Mouse (Mus musculus) lung, postnatal 0 days (tissue): ENCODE data around the gene Nox4. TPM values are rescaled to one million over a fixed set of nuclear protein-coding genes. Genes with fewer than 3 reads are reported as not detected.

ENCODE experiments used
- ATAC-seq: fragments of 200-750 bp; cut with Nextera tagmentation; 2 replicates; pipeline ENCODE4 v1.8.0; 2017; ENCODE audit warnings: moderate library complexity
- DNase-seq: peaks from one replicate; pipeline ENCODE4 v3.0.0-alpha.2; 2016; ENCODE audit warnings: low spot score
- H3K27ac ChIP-seq: fragments of 300-500 bp; sonication (generic); 2 replicates; pipeline ENCODE4 v1.5.1; 2014; ENCODE audit warnings: antibody characterized with exemption, mild to moderate bottlenecking, low read length, mixed read lengths
- H3K27me3 ChIP-seq: fragments of 300-500 bp; sonication (generic); replicated peaks from 2 replicates; pipeline ENCODE4 v1.6.1; 2014; ENCODE audit warnings: low read length, mixed read lengths; ENCODE audit not compliant: insufficient read depth
- H3K36me3 ChIP-seq: fragments of 300-500 bp; sonication (generic); 2 replicates; pipeline ENCODE4 v1.6.1; 2014; ENCODE audit warnings: low read length, mixed read lengths; ENCODE audit not compliant: insufficient read depth
- H3K4me1 ChIP-seq: fragments of 300-500 bp; sonication (generic); 2 replicates; pipeline ENCODE4 v1.6.1; 2014; ENCODE audit warnings: antibody characterized with exemption, low read depth, low read length, mixed read lengths; ENCODE audit not compliant: insufficient read depth
- H3K4me2 ChIP-seq: fragments of 300-500 bp; sonication (generic); replicated peaks from 2 replicates; pipeline ENCODE4 v1.6.1; 2014; ENCODE audit warnings: low read depth, mild to moderate bottlenecking, low read length, moderate library complexity, mixed read lengths
- H3K4me3 ChIP-seq: fragments of 300-500 bp; sonication (generic); 2 replicates; pipeline ENCODE4 v1.5.1; 2014; ENCODE audit warnings: low read depth, low read length
- H3K9ac ChIP-seq: fragments of 300-500 bp; sonication (generic); replicated peaks from 2 replicates; pipeline ENCODE4 v1.6.1; 2014; ENCODE audit warnings: low read depth, mild to moderate bottlenecking
- H3K9me3 ChIP-seq: fragments of 300-500 bp; sonication (generic); 2 replicates; pipeline ENCODE4 v1.6.1; 2016; ENCODE audit warnings: low read length, mixed read lengths
- CTCF ChIP-seq: IDR thresholded peaks from 2 replicates; pipeline ENCODE4 v1.5.1; 2016; ENCODE audit warnings: antibody characterized with exemption, mild to moderate bottlenecking
- EP300 ChIP-seq: IDR thresholded peaks from 2 replicates; pipeline ENCODE4 v1.6.1; 2016; ENCODE audit warnings: antibody characterized with exemption, mild to moderate bottlenecking, control low read depth
- WGBS: fragments of 180-500 bp; shearing (Covaris S2); extraction: QIAGEN DNeasy Blood & Tissue Kit; methylation state at CpG from one replicate; pipeline ENCODE4 v1.1.7; 2014; 5-methylcytosine and 5-hydroxymethylcytosine counted together
- polyA plus RNA-seq: library from polyadenylated mRNA; unstranded; fragments of >200 nt; fragmentation: Nextera tagmentation; extraction: Ambion mirVana; gene quantifications from 2 replicates; pipeline ENCODE4 v1.2.1, GENCODE M21; 2015

The Nox4 gene
- polyA plus RNA-seq, 1 experiment from 2014 or later: 13.9 TPM

GRCm38 (mm10) chr7:87367834-87368233 lies 121.9 kb downstream of the Nox4 start:
- no peak; the same call in 1 of the 2 replicates for ATAC-seq

GRCm38 (mm10) chr7:87369131-87369530 lies 123.2 kb downstream of the Nox4 start:
- peak; percentile 33 for ATAC-seq
- H3K27ac ChIP-seq: no peak overlapping the region
- no peak for TF ChIP-seq CTCF
- peak; percentile 31; the same call in 1 of the 2 replicates for TF ChIP-seq EP300
- H3K9ac ChIP-seq: no peak overlapping the region
- no peaks in the 10 kb centered on the region for H3K9me3 ChIP-seq
- H3K4me1 ChIP-seq: no peaks in the 10 kb centered on the region
- H3K36me3 ChIP-seq: no peaks in the 10 kb centered on the region
- DNase-seq: peak; percentile 70
- H3K4me3 ChIP-seq: no peak overlapping the region
- WGBS: 57% methylated on average over 1 of the region's 1 CpGs
- H3K4me2 ChIP-seq: no peak overlapping the region
- H3K27me3 ChIP-seq: no peaks in the 10 kb centered on the region

More at GRCm38 (mm10) chr7:87367834-87368233, 121.9 kb downstream of the Nox4 start:
- TF ChIP-seq CTCF (no peak), EP300 (peak; percentile 87)
- Histone ChIP-seq H3K4me2 (no peak overlapping the region), H3K27ac (no peak overlapping the region), H3K36me3 (no peaks in the 10 kb centered on the region), H3K9ac (no peak overlapping the region), H3K27me3 (no peaks in the 10 kb centered on the region), H3K9me3 (no peaks in the 10 kb centered on the region), H3K4me3 (no peak overlapping the region), H3K4me1 (no peaks in the 10 kb centered on the region)
- peak; percentile 58 for DNase-seq

GRCm38 (mm10) chr7:87370789-87371188 lies 124.9 kb downstream of the Nox4 start:
- Histone ChIP-seq H3K9ac (no peak overlapping the region), H3K27ac (no peak overlapping the region), H3K36me3 (no peaks in the 10 kb centered on the region), H3K27me3 (no peaks in the 10 kb centered on the region), H3K4me2 (no peak overlapping the region), H3K9me3 (no peaks in the 10 kb centered on the region), H3K4me3 (no peak overlapping the region), H3K4me1 (no peaks in the 10 kb centered on the region)
- ATAC-seq (peak; percentile 37; the same call in 1 of the 2 replicates), DNase-seq (peak; percentile 37)
- TF ChIP-seq EP300 (0 out of 2 replicates have a peak, but pooled peaks have one; percentile 7), CTCF (no peak)
- 50% methylated on average over 2 of the region's 2 CpGs for WGBS

GRCm38 (mm10) chr7:87371316-87371715 lies 125.4 kb downstream of the Nox4 start:
- DNase-seq (peak; percentile 16), ATAC-seq (no peak)
- no peak overlapping the region for H3K9ac ChIP-seq
- H3K36me3 ChIP-seq: no peaks in the 10 kb centered on the region
- TF ChIP-seq EP300: no peak
- TF ChIP-seq CTCF: no peak
- H3K4me2 ChIP-seq: no peak overlapping the region
- H3K9me3 ChIP-seq: no peaks in the 10 kb centered on the region
- 70% methylated on average over 2 of the region's 2 CpGs for WGBS
- H3K27ac ChIP-seq: no peak overlapping the region
- H3K4me1 ChIP-seq: no peaks in the 10 kb centered on the region
- no peak overlapping the region for H3K4me3 ChIP-seq
- H3K27me3 ChIP-seq: no peaks in the 10 kb centered on the region

GRCm38 (mm10) chr7:87374322-87374721 lies 128.4 kb downstream of the Nox4 start:
- no peak for ATAC-seq

GRCm38 (mm10) chr7:87374935-87375334 lies 129.0 kb downstream of the Nox4 start:
- Histone ChIP-seq H3K4me3 (no peak overlapping the region), H3K27me3 (no peaks in the 10 kb centered on the region), H3K4me2 (no peak overlapping the region), H3K4me1 (no peaks in the 10 kb centered on the region), H3K9ac (no peak overlapping the region), H3K27ac (no peak overlapping the region), H3K9me3 (no peaks in the 10 kb centered on the region), H3K36me3 (no peaks in the 10 kb centered on the region)
- ATAC-seq (no peak), DNase-seq (no peak)
- WGBS: 61% methylated on average over 2 of the region's 2 CpGs
- TF ChIP-seq EP300 (no peak), CTCF (no peak)

More at GRCm38 (mm10) chr7:87374322-87374721, 128.4 kb downstream of the Nox4 start:
- no peaks in the 10 kb centered on the region for H3K27me3 ChIP-seq
- H3K4me2 ChIP-seq: no peak overlapping the region
- no peaks in the 10 kb centered on the region for H3K4me1 ChIP-seq
- H3K36me3 ChIP-seq: no peaks in the 10 kb centered on the region
- no peak overlapping the region for H3K9ac ChIP-seq
- no peaks in the 10 kb centered on the region for H3K9me3 ChIP-seq
- TF ChIP-seq EP300: no peak
- TF ChIP-seq CTCF: no peak
- DNase-seq: no peak
- no peak overlapping the region for H3K27ac ChIP-seq
- no peak overlapping the region for H3K4me3 ChIP-seq

GRCm38 (mm10) chr7:87397023-87397422 lies 151.1 kb downstream of the Nox4 start:
- DNase-seq: no peak
- no peaks in the 10 kb centered on the region for H3K9me3 ChIP-seq
- no peak overlapping the region for H3K4me3 ChIP-seq
- no peak overlapping the region for H3K4me2 ChIP-seq
- no peaks in the 10 kb centered on the region for H3K4me1 ChIP-seq
- no peaks in the 10 kb centered on the region for H3K36me3 ChIP-seq
- no peak overlapping the region for H3K9ac ChIP-seq
- 89% methylated on average over 7 of the region's 7 CpGs for WGBS
- ATAC-seq: no peak
- H3K27ac ChIP-seq: no peak overlapping the region
- H3K27me3 ChIP-seq: no peaks in the 10 kb centered on the region
- TF ChIP-seq EP300 (no peak), CTCF (no peak)
